Mouse (Mus musculus) mouse trophoblast stem cell (cell line): ENCODE data around the gene Sema4b.

Source experiments
- in situ Hi-C, 2 experiments: fragments of 300-500 bp; cut with MseI, MboI; formaldehyde crosslinking; loops; 2 replicates in 1 of 2; 3 replicates in 1 of 2; pipeline ENCODE4 v1.15.1; 2025

Gene Sema4b

GRCm38 (mm10) chr7:80177438-80177837, 9.2 kb upstream of the Sema4b start:
- in situ Hi-C loops = no loop called here

GRCm38 (mm10) chr7:80178037-80178729, 8.5 kb upstream of the Sema4b start:
- in situ Hi-C loops = no loop called here

- in situ Hi-C loops = no loop called here
These were observed 7.3 kb upstream of the Sema4b start for GRCm38 (mm10) chr7:80179327-80179726.

GRCm38 (mm10) chr7:80179790-80180189, 6.9 kb upstream of the Sema4b start:
- in situ Hi-C loops = no loop called here

GRCm38 (mm10) chr7:80180202-80180601, 6.4 kb upstream of the Sema4b start:
- in situ Hi-C loops = no loop called here

- in situ Hi-C loops = no loop called here
These were observed 5.6 kb upstream of the Sema4b start for GRCm38 (mm10) chr7:80181078-80181477.

- in situ Hi-C loops = no loop called here
These were observed 4.5 kb upstream of the Sema4b start for GRCm38 (mm10) chr7:80182139-80182538.

GRCm38 (mm10) chr7:80183466-80183865, 3.2 kb upstream of the Sema4b start:
- in situ Hi-C loops = no loop called here

GRCm38 (mm10) chr7:80183969-80184368, 2.7 kb upstream of the Sema4b start:
- in situ Hi-C loops = no loop called here

- in situ Hi-C loops = no loop called here
These were observed 2.1 kb upstream of the Sema4b start for GRCm38 (mm10) chr7:80184551-80184950.

- in situ Hi-C loops = no loop called here
These were observed 1.7 kb upstream of the Sema4b start for GRCm38 (mm10) chr7:80184968-80185367.

GRCm38 (mm10) chr7:80186021-80186420, 620 bp upstream of the Sema4b start:
- in situ Hi-C loops = no loop called here

GRCm38 (mm10) chr7:80187501-80187900, 860 bp downstream of the Sema4b start:
- in situ Hi-C loops = no loop called here

GRCm38 (mm10) chr7:80188579-80189125, 2.0 kb downstream of the Sema4b start:
- in situ Hi-C loops = no loop called here

GRCm38 (mm10) chr7:80189147-80189933, 2.7 kb downstream of the Sema4b start:
- in situ Hi-C loops = no loop called here

GRCm38 (mm10) chr7:80191455-80191854, 4.8 kb downstream of the Sema4b start:
- in situ Hi-C loops = no loop called here

GRCm38 (mm10) chr7:80192226-80193061, 5.8 kb downstream of the Sema4b start:
- in situ Hi-C loops = no loop called here

GRCm38 (mm10) chr7:80193941-80194739, 7.5 kb downstream of the Sema4b start:
- in situ Hi-C loops = no loop called here

GRCm38 (mm10) chr7:80195146-80195545, 8.5 kb downstream of the Sema4b start:
- in situ Hi-C loops = no loop called here

- in situ Hi-C loops = no loop called here
These were observed 9.1 kb downstream of the Sema4b start for GRCm38 (mm10) chr7:80195576-80196263.
